Mouse (Mus musculus) heart, adult 2 months (tissue): Measurements from ENCODE around the gene Slc12a7. TPM values are rescaled to one million over a fixed set of nuclear protein-coding genes. Genes with fewer than 3 reads are reported as not detected.

Source experiments
- DNase-seq, 2 experiments: peaks; one replicate each; pipeline ENCODE4 v3.0.0; 2021
- H3K27ac ChIP-seq: fragments of 200-600 bp; 2 replicates; pipeline ENCODE4 v1.8.1; 2022
- H3K27me3 ChIP-seq: fragments of 200-500 bp; 2 replicates; pipeline ENCODE4 v1.6.1; 2012; ENCODE audit warnings: mild to moderate bottlenecking, low read length, inconsistent platforms, mixed read lengths; ENCODE audit not compliant: control insufficient read depth, insufficient read depth
- H3K36me3 ChIP-seq: fragments of 200-500 bp; 2 replicates; pipeline ENCODE4 v1.6.1; 2012; ENCODE audit warnings: low read length, inconsistent platforms; ENCODE audit not compliant: control insufficient read depth, insufficient read depth
- H3K4me1 ChIP-seq: fragments of 200-500 bp; 2 replicates; pipeline ENCODE4 v1.6.1; 2011; ENCODE audit warnings: low read length; ENCODE audit not compliant: control insufficient read depth, insufficient read depth
- H3K4me3 ChIP-seq: fragments of 200-600 bp; 2 replicates; pipeline ENCODE4 v1.8.1; 2022
- H3K79me2 ChIP-seq: fragments of 200-500 bp; replicated peaks from 2 replicates; pipeline ENCODE4 v1.6.1; 2012; ENCODE audit warnings: mild to moderate bottlenecking, inconsistent platforms, low read length, moderate library complexity, mixed read lengths; ENCODE audit not compliant: control insufficient read depth, insufficient read depth
- H3K9ac ChIP-seq: fragments of 200-500 bp; 2 replicates; pipeline ENCODE4 v1.6.1; 2012; ENCODE audit warnings: low read depth, mild to moderate bottlenecking, control low read depth, inconsistent platforms, low read length, mixed read lengths
- CTCF ChIP-seq: fragments of 200-600 bp; IDR thresholded peaks from 2 replicates; pipeline ENCODE4 v1.8.1; 2022; ENCODE audit warnings: antibody characterized with exemption, mild to moderate bottlenecking, moderate library complexity
- EP300 ChIP-seq: fragments of 200-500 bp; IDR thresholded peaks from 2 replicates; pipeline ENCODE4 v1.6.1; 2011; ENCODE audit warnings: low read depth, low read length, control low read depth; ENCODE audit not compliant: insufficient read depth
- POLR2A ChIP-seq: fragments of 200-500 bp; IDR thresholded peaks from 2 replicates; pipeline ENCODE4 v1.6.1; 2011; ENCODE audit warnings: mild to moderate bottlenecking, low read depth, low read length, control low read depth; ENCODE audit not compliant: insufficient read depth
- WGBS: fragments of 180-500 bp; shearing (Covaris S2); methylation state at CpG from one replicate; pipeline ENCODE4 v1.1.7; 2018; 5-methylcytosine and 5-hydroxymethylcytosine counted together
- intact Hi-C: fragments of 180-260 bp; cut with DNase I; formaldehyde crosslinking; loops from one replicate; pipeline ENCODE4 v1.15.1; 2025
- polyA plus RNA-seq: library from polyadenylated mRNA; depleted of rRNA; stranded (reverse); fragments of >200 nt; gene quantifications from 2 replicates; pipeline ENCODE4 v1.2.3, GENCODE M21; 2012; rRNA removed
- total RNA-seq, 2 experiments: library from RNA; stranded (reverse); gene quantifications; 2 replicates each; pipeline ENCODE4 v1.2.3; 2021

Gene Slc12a7
- total and polyA plus RNA-seq, 3 experiments = 154 to 190 (median 177) TPM

- intact Hi-C loops = no loop called here
- Histone ChIP-seq H3K4me3 (no peak overlapping the region), H3K79me2 (no peaks in the 10 kb centered on the region), H3K36me3 (no peaks in the 10 kb centered on the region), H3K27me3 (no peaks in the 10 kb centered on the region), H3K27ac (no peak overlapping the region), H3K9ac (no peak overlapping the region), H3K4me1 (peaks cover 1% of the 10 kb centered on the region; the same call in 1 of the 2 replicates)
- no peak for DNase-seq
- 80% methylated on average over 11 of the region's 11 CpGs for WGBS
- TF ChIP-seq CTCF (no peak), POLR2A (no peak), EP300 (no peak)
Observed at GRCm38 (mm10) chr13:73839137-73839548, 106.2 kb downstream of the Slc12a7 start.

GRCm38 (mm10) chr13:73839740-73840139 lies 106.8 kb downstream of the Slc12a7 start:
- no peaks in the 10 kb centered on the region for H3K36me3 ChIP-seq
- H3K27me3 ChIP-seq = no peaks in the 10 kb centered on the region
- no peak for DNase-seq
- H3K4me3 ChIP-seq = no peak overlapping the region
- no peak overlapping the region for H3K9ac ChIP-seq
- H3K4me1 ChIP-seq = peaks cover 1% of the 10 kb centered on the region; the same call in 1 of the 2 replicates
- intact Hi-C loops = no loop called here
- TF ChIP-seq POLR2A (no peak), EP300 (no peak), CTCF (no peak)
- no peaks in the 10 kb centered on the region for H3K79me2 ChIP-seq
- no peak overlapping the region for H3K27ac ChIP-seq
- WGBS = 80% methylated on average over 4 of the region's 4 CpGs

- H3K79me2 ChIP-seq = no peaks in the 10 kb centered on the region
- H3K27ac ChIP-seq = no peak overlapping the region
- intact Hi-C loops = no loop called here
- no peak overlapping the region for H3K4me3 ChIP-seq
- no peak for TF ChIP-seq CTCF
- no peak for TF ChIP-seq POLR2A
- TF ChIP-seq EP300 = no peak
- no peak overlapping the region for H3K9ac ChIP-seq
- peaks cover 3% of the 10 kb centered on the region; the same call in 1 of the 2 replicates for H3K27me3 ChIP-seq
- no peak for DNase-seq
- no peaks in the 10 kb centered on the region for H3K4me1 ChIP-seq
- H3K36me3 ChIP-seq = no peaks in the 10 kb centered on the region
Observed at GRCm38 (mm10) chr13:73842696-73843095, 109.8 kb downstream of the Slc12a7 start.

DNA sequence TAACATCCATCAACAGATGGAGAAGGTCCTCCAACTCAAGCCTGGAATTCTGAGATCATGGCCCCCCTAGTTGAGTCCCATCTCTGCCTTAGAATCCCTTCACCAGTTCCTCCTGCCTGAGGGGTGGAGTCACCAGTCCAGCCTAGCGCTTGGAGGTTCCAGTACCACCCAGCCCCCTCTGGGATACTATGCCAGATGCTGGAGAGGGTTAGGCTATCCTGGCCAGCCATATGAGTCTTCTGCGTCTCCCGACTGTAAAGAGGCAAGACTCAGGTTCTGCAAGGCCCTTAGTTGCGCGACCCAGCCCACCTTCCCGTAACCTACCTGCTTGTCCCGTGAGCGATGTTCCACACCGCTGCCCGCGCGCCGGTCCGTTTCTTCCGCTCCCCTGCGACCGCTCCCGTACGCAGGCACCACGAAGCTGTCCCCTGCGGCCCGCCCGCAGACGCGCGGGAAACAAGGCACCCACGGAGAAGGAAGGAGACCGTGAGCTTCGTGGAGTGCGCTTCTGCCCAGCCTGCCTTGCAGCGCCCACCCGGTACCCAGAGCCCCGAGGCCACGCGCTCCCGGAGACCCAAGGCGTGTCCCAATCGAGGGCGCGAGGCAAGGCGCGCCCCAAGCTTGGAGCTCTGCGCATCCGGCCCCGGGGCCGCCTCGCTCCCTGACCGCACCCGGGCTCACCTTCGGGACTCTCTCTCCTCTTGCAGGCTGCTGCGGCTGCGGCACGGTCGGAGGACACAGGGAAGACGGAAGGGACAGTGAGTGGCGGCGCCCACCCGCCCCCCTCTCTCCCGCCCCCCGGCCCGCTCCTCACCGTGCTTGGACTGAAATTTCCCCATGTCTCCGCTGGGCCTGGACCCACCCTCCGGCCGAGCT lies 113.9 kb downstream of the Slc12a7 start:
- Histone ChIP-seq H3K27ac (0 out of 2 replicates have a peak overlapping the region, but pooled peaks have one; percentile 31), H3K79me2 (no peaks in the 10 kb centered on the region), H3K36me3 (no peaks in the 10 kb centered on the region), H3K4me1 (no peaks in the 10 kb centered on the region), H3K4me3 (peak overlapping the region; percentile 54), H3K27me3 (peaks cover 3% of the 10 kb centered on the region; the same call in 1 of the 2 replicates), H3K9ac (peak overlapping the region; percentile 67)
- intact Hi-C loops = no loop called here
- 5% methylated on average over 61 of the region's 65 CpGs for WGBS
- DNase-seq = peak; percentile 21 to 51
- TF ChIP-seq CTCF (no peak), POLR2A (no peak), EP300 (no peak)

DNA sequence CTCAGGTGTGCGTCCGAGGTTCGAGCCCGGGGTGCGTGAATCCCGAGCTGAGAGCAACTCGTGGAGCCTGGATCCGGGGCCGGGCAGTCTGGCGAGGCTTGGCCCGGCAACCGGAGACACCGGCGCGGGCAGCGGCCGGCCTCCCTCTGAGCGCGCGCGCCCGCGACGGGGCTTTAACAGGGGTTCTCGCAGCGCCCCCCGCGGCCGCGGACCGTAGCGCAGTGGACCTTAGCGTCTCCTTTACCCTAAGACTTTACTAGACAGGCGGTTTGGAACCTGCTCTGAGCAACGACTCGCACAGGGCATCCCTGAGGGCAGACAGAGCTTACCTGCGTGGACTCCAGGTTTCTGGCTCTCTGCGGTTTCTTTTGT lies 114.6 kb downstream of the Slc12a7 start, which contains the start of gene Nkd2:
Nkd2 (minus strand) TSS at position 167 of the 372 bp plus-strand sequence.
- 1% methylated on average over 38 of the region's 38 CpGs for WGBS

More for the DNA sequence above, 114.6 kb downstream of the Slc12a7 start, which contains the start of gene Nkd2:
- Histone ChIP-seq H3K36me3 (no peaks in the 10 kb centered on the region), H3K27ac (0 out of 2 replicates have a peak within 1 kb of the TSS, but pooled peaks have one; percentile 31), H3K27me3 (peaks cover 3% of the 10 kb centered on the region; the same call in 1 of the 2 replicates), H3K79me2 (no peaks in the 10 kb centered on the region), H3K4me1 (no peaks in the 10 kb centered on the region), H3K9ac (peak within 1 kb of the TSS; percentile 67), H3K4me3 (peak within 1 kb of the TSS; percentile 54)
- TF ChIP-seq POLR2A = 0 out of 2 replicates have a peak, but pooled peaks have one; percentile 24
- TF ChIP-seq CTCF = peak; percentile 88
- no peak for TF ChIP-seq EP300
- DNase-seq = peak; percentile 85 to 87
- intact Hi-C loops = no loop called here

Other genes starting within 250 kb of the Slc12a7 start
- not detected for gene Slc6a3, start 196.3 kb upstream of the Slc12a7 start, total RNA-seq
- not detected in 2 replicates for gene Slc6a3, start 196.3 kb upstream of the Slc12a7 start, polyA plus RNA-seq
- 10 to 100 TPM; 57.4 to 68.5 TPM for gene Clptm1l, start 129.1 kb upstream of the Slc12a7 start, total RNA-seq
- 81.9 and 100 TPM in 2 replicates for gene Clptm1l, start 129.1 kb upstream of the Slc12a7 start, polyA plus RNA-seq
- under 1 TPM in 1 of 2 experiments, not detected in 1; 0.05 TPM for gene Tert, start 106.2 kb upstream of the Slc12a7 start, total RNA-seq
- gene Tert, start 106.2 kb upstream of the Slc12a7 start, polyA plus RNA-seq = 0.18 and 0.35 TPM in 2 replicates
- gene Slc6a18, start 55.1 kb upstream of the Slc12a7 start, total RNA-seq = not detected
- not detected in 2 replicates for gene Slc6a18, start 55.1 kb upstream of the Slc12a7 start, polyA plus RNA-seq
- not detected for gene Slc6a19, start 28.2 kb upstream of the Slc12a7 start, total RNA-seq
- 0.08 TPM in 1 of 2 replicates, not detected in the other for gene Slc6a19, start 28.2 kb upstream of the Slc12a7 start, polyA plus RNA-seq
- 1 to 10 TPM; 1.2 to 2.3 TPM for gene Nkd2, start 114.5 kb downstream of the Slc12a7 start, total RNA-seq
- gene Nkd2, start 114.5 kb downstream of the Slc12a7 start, polyA plus RNA-seq = 1.9 and 2.3 TPM in 2 replicates
- under 1 TPM; 0.14 to 0.21 TPM for gene Trip13, start 204.7 kb downstream of the Slc12a7 start, total RNA-seq
- 0.20 and 0.27 TPM in 2 replicates for gene Trip13, start 204.7 kb downstream of the Slc12a7 start, polyA plus RNA-seq
- gene Brd9, start 204.7 kb downstream of the Slc12a7 start, total RNA-seq = 10 to 100 TPM; 20.3 to 21.3 TPM
- 25.7 and 38.8 TPM in 2 replicates for gene Brd9, start 204.7 kb downstream of the Slc12a7 start, polyA plus RNA-seq
- gene Zdhhc11, start 230.8 kb downstream of the Slc12a7 start, total RNA-seq = not detected
- gene Zdhhc11, start 230.8 kb downstream of the Slc12a7 start, polyA plus RNA-seq = not detected in 2 replicates